Mouse (Mus musculus) adrenal gland, adult (tissue): Measurements from ENCODE around the gene Npcd.

Source experiments
- DNase-seq, 2 experiments: peaks; one replicate each; pipeline ENCODE4 v3.0.0; 2022 to 2023; ENCODE audit warnings: low spot score in 1 of 2; ENCODE audit not compliant: inconsistent age in 2 of 2

The Npcd gene

DNA sequence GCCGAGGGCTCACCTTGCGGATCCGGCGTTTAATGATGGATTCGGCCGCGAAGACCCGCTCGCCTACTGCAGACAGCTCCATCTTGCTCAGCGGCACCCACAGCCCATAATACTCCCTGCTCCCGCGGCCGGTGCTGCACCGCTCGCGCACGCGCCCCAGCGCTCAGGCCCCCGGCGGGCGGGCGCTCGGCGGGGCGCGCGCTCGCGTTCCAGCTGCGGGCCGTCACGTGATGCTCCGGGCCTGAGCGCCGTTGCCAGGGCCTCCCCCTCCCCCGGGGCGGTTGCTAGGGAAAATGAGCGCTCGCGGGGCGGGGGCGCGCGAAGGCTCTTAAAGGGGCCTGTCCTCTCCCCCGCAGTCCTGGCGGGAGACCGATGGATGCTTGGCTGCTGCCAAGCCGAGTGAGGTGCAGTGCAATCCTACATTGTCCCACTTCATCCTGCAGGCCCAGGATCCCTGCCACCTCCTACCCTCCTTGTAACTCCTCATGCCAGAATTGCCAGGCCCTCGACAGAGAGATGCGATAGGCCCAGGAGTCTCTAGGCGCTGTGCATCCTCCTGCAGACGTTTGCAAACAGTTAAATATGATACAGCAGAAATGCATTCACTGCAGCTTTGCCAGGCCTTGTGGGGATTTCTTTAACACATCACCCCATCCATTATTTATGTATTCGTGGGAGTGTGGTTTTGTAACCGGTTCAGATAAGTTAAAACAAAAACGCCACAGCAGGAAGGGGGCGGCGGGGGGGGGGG lies at the start of gene Npcd, which contains the start of gene Cbx6:
Gene Npcd (minus strand): TSS at position 108 of the 751 bp plus-strand sequence.
Gene Cbx6 (minus strand): TSS at position 559 of the 751 bp plus-strand sequence.
- peak; percentile 97 to 98 for DNase-seq

DNA sequence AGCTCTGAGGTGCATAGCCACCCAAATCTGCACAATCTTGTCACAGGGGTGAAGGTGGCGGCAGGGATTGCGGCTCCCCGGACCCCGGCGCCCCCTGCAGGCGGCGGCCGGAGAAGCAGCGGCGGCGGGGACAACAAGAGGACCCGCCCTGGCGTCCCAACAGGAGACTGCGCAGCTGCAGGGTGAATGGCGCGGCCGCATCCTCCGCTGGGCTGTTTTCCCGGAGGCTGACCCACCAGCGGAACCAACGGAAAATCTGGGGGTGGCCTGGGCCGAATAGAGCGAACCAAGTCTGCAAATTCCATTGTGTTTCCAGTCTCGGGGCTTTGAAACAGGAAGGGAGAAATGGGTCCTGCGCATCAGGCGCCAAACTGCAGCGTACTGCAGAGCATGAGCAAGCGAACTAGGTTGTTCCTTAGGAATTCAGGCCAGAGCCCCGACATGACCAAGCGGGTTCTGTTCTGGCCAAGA lies 49.4 kb upstream of the Npcd start:
- DNase-seq, result peak; percentile 94 to 97

GRCm38 (mm10) chr15:79882623-79883267 lies 48.7 kb upstream of the Npcd start:
- peak; percentile 33 to 50 for DNase-seq

DNA sequence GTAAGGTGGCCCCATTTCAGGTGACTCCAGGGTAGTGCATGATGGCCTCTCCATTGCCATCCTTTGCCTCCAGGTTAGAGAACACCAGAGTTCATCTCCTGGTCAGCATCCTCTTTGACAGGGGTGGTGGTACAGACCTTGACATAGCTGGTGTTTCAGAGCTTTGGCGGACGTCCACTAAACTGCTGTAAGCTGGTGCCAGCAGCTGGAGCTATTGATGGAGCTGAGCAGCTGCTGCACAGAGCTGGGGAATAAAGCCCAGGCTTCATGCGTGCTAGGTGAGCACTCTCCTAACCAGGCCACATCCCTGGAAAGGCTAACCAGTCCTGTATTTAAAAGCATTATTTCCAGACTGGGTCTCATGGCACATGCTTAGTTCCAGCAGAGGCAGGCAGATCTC lies 46.4 kb upstream of the Npcd start:
- peak in 1 of 2 experiments; percentile 58 for DNase-seq

DNA sequence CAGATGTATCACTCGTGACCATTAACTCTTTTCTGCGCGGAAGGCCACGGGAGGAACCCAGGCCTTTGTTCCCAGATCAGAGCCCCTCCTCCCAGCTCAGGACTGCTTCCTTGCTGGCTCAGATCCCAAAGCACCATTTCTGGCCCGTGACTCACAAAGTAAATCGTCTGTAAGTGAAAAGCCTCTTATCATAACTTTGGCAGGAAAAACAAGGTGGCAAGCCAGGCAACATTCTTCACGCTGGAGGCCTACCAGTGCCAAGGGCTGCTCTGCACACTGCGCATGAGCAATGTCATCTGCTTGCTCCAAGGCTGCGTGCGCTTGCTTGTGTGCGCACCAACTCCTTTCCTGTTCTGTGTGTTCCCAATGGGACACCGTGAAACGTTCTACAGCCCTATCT lies 45.3 kb upstream of the Npcd start:
- DNase-seq, result peak; percentile 91 to 95

DNA sequence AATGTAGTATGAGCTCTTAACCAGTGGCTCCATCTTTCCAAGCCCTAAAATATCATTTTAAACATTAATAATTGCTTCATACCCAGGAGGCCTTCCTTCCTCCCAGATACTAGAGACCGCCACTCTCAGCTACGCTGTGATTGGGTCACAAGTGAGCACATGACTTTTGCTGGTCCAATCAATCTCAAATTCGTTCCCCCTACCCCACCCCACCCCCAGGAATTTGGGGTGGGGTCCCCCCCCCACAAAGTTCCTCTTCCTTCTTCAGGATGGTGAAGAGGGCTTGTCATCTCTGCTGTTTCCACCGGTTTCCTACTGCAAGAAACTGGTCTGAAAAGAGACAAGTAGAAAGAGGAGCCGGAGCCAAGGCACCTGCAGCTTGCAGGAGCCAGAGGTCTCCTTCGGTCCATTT lies 44.7 kb upstream of the Npcd start:
- DNase-seq, result no peak

GRCm38 (mm10) chr15:79875261-79875995 lies 41.4 kb upstream of the Npcd start:
- peak; percentile 71 to 79 for DNase-seq

GRCm38 (mm10) chr15:79873995-79874394 lies 40.0 kb upstream of the Npcd start:
- DNase-seq, result no peak

- no peak for DNase-seq
Measured at GRCm38 (mm10) chr15:79873545-79873944, 39.5 kb upstream of the Npcd start.

- no peak for DNase-seq
Measured at GRCm38 (mm10) chr15:79867260-79868002, 33.4 kb upstream of the Npcd start.

DNA sequence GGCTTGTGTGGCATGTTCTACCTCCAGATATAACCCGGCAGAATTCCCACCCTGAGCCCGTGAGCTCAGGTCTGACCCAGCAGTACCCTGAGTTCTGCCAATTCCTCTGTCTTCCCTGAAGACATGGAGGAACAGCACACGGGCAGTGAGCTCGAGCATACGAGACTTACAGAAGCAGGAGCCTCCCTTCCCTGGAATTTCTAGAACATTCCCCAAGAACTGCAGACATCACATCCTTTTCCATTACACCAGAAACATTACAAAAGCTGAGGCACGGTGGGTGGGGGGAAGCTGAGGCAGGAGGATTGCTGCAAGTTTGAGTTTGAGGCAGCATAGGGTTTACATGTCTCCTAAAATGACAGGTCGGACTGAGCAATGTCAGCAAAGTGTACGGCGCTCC lies 25.8 kb upstream of the Npcd start:
- DNase-seq, result no peak

GRCm38 (mm10) chr15:79858979-79859378 lies 24.9 kb upstream of the Npcd start:
- DNase-seq, result no peak

DNA sequence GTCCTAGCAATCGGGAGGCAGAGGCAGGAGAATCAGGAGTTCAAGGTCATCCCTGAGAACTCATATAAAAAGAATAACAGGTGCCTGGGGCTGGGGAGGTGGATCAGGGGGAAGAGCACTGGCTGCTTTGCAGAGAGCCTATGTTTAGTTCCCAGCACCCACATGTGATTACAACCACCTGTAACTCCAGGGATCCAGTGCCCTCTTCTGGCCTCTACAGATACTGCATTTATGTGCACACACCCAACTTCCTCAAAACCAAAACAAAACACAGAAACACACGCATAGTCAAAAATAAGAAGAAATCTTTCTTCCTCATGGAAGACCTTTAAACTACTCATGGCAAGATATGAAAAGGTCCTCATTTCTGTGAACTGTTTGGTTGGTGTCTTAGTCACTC lies 16.1 kb upstream of the Npcd start:
- no peak for DNase-seq

DNA sequence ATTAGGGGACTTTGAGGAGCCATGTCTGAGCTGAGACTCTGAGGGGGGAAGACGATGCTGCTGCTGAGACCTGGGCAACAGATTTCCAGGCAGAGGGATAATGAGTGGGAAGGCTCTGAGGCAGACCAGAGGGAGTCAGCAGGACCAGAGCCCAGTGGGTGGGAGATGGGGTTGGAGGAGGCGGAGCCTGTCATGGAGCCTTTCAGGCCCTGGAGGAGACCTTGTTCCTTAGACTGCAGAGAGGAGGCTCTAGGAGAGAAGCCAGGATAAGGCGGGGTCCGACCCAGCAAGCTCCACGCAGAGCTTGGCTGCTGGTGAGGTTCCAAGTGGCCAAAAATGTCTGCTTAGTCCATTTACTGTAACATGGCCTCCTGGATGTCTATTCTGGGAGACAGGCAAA lies 13.1 kb upstream of the Npcd start:
- DNase-seq, result no peak

GRCm38 (mm10) chr15:79845986-79846385 lies 11.9 kb upstream of the Npcd start:
- DNase-seq, result no peak

DNA sequence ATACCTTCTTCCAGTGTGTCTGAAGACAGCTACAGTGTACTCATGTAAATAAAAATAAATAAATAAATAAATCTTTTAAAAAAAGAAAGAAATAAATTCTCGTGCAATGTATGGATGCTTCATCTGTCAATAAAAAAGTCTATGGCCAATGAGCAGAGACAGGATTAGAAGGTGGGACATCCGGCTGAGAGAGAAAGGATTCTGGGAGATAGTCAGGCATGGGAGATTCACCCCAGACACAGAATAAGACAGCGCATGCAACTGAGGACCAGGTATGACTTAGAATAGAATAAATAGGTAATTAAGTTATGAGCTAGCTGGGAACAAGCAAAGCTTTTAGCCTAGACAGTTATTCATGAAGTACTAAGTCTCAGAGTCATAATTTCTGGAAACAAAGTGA lies 8.9 kb upstream of the Npcd start:
- DNase-seq, result no peak

DNA sequence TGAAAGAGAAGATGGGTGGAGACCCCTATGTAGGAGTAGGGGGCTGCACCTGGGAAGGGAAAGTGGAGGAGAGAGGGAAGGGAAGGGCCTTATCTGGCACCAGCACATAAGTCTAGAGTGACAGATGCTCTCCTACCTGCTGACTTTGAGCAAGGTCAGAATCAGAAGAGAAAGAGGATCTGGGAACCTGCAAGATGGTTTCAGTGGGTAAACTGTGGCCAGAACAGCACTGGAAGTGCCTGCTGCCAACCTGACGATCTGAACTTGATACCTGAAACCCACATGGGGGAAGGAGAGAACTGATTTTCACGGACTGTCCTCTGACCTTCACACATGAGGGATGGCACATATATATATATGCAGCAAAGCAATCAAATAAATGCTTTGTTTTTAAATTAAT lies 6.2 kb upstream of the Npcd start:
- DNase-seq, result no peak

DNA sequence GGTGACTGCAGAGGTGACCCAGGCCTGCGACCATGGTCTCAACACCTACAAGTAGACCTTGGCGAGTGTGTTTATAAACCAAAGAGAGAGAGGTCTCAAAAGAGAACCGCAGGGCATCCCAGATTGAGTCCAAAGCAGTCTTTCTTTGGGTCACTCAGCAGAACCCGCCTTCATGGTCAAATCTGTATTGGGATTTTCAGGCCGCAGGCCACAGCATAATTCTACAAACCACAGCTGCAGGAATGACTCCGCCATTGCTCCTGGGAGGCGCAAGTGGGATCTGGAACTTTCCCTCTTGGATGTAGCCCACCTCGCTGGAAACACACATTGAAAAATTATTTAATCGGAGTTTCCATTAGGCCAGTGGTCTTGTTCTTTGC lies 834 bp upstream of the Npcd start:
- DNase-seq, result no peak

- DNase-seq, result peak; percentile 55 to 74
Measured at GRCm38 (mm10) chr15:79833251-79834050, 586 bp downstream of the Npcd start.
